Mouse (Mus musculus) kidney, adult 2 months (tissue): ENCODE results near the gene Cisd1. TPM values are rescaled to one million over a fixed set of nuclear protein-coding genes. Genes with fewer than 3 reads are reported as not detected.

Experiments used
- DNase-seq: peaks from one replicate; pipeline ENCODE4 v3.0.0; 2021
- H3K27ac ChIP-seq: fragments of 200-500 bp; 2 replicates; pipeline ENCODE4 v1.5.1; 2012; ENCODE audit warnings: low read depth, low read length, control low read depth, inconsistent platforms; ENCODE audit not compliant: insufficient read depth
- H3K27me3 ChIP-seq: fragments of 200-500 bp; replicated peaks from 2 replicates; pipeline ENCODE4 v1.6.1; 2012; ENCODE audit warnings: mild to moderate bottlenecking, moderate library complexity, low read length, inconsistent platforms; ENCODE audit not compliant: control insufficient read depth, insufficient read depth
- H3K36me3 ChIP-seq: fragments of 200-500 bp; 2 replicates; pipeline ENCODE4 v1.6.1; 2012; ENCODE audit warnings: mild to moderate bottlenecking, moderate library complexity, low read length, inconsistent platforms; ENCODE audit not compliant: control insufficient read depth, insufficient read depth
- H3K4me1 ChIP-seq: fragments of 200-500 bp; 2 replicates; pipeline ENCODE4 v1.6.1; 2011; ENCODE audit warnings: low read length; ENCODE audit not compliant: control insufficient read depth, insufficient read depth
- H3K4me3 ChIP-seq: fragments of 200-500 bp; 2 replicates; pipeline ENCODE4 v1.5.1; 2011; ENCODE audit warnings: mild to moderate bottlenecking, low read depth, low read length, control low read depth; ENCODE audit not compliant: insufficient read depth
- CTCF ChIP-seq: fragments of 200-500 bp; conservative IDR thresholded peaks from 2 replicates; pipeline ENCODE4 v1.5.1; 2011; ENCODE audit warnings: low read depth, mild to moderate bottlenecking, control low read depth, low read length, moderate library complexity, mixed read lengths; ENCODE audit not compliant: insufficient read depth, insufficient read length
- POLR2A ChIP-seq: fragments of 200-500 bp; IDR thresholded peaks from one replicate; pipeline ENCODE4 v1.6.1; 2011; ENCODE audit warnings: low read depth, low read length, control low read depth
- WGBS: fragments of 180-500 bp; shearing (Covaris S2); methylation state at CpG from one replicate; pipeline ENCODE4 v1.1.7; 2018; 5-methylcytosine and 5-hydroxymethylcytosine counted together
- polyA plus RNA-seq: library from polyadenylated mRNA; depleted of rRNA; stranded (reverse); fragments of >200 nt; gene quantifications from 2 replicates; pipeline ENCODE4 v1.2.3, GENCODE M21; 2012

Gene Cisd1
- polyA plus RNA-seq, 1 experiment = 319 TPM

DNA sequence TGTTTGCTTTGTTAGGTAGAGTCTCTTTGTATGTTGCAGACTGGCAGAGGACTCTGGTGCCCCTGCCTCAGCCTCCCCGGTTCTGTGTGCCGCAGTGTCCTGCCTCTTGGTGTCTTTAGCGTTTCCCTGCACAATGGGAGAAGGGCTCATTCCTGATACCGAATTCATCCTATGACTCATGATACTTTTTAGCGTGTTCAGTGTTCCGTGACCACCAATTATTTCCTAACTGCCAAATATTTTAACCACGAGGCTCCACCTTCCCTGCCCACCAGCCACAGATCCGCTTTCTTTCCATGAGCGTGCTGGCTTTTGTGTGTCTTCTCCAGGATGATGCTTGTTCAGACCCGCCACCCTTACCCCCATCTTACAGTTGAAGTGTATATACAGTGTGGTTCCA, 19.1 kb upstream of the Cisd1 start:
- Histone ChIP-seq H3K4me1 (peaks cover 6% of the 10 kb centered on the region; the same call in 1 of the 2 replicates), H3K27me3 (no peaks in the 10 kb centered on the region), H3K4me3 (no peak overlapping the region), H3K27ac (no peak overlapping the region), H3K36me3 (no peaks in the 10 kb centered on the region)
- 66% methylated on average over 10 of the region's 10 CpGs for WGBS
- no peak for TF ChIP-seq CTCF
- no peak for TF ChIP-seq POLR2A
- no peak for DNase-seq

DNA sequence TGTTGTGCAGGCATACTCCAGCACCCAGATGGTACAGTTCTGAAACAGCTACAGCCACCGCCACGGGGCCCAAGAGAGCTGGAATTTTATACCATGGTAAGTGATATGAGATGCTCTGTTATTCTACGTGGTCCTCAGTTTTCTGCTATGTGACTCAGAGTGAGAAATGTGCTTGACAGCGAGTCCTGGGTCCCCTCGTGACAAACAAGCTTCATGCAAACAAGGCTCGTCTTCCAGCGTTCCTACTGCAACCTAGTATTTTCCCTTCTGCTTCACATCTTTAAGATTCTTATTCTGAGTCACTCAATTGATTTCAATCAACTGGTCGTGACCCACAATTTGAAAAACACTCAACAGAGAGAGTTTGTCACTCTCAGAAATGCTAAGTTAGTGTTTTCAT, 18.7 kb upstream of the Cisd1 start:
- H3K27ac ChIP-seq = no peak overlapping the region
- WGBS = 65% methylated on average over 8 of the region's 8 CpGs
- TF ChIP-seq POLR2A = no peak
- no peak for TF ChIP-seq CTCF

GRCm38 (mm10) chr10:71361836-71362562, 17.2 kb upstream of the Cisd1 start:
- H3K4me3 ChIP-seq = peak overlapping the region; percentile 7; the same call in 1 of the 2 replicates
- H3K4me1 ChIP-seq = peaks cover 6% of the 10 kb centered on the region; the same call in 1 of the 2 replicates
- TF ChIP-seq CTCF (no peak), POLR2A (no peak)
- H3K27ac ChIP-seq = peak overlapping the region; percentile 18; the same call in 1 of the 2 replicates
- H3K27me3 ChIP-seq = no peaks in the 10 kb centered on the region
- peak; percentile 62 for DNase-seq
- WGBS = 30% methylated on average over 18 of the region's 18 CpGs
- H3K36me3 ChIP-seq = no peaks in the 10 kb centered on the region

More for the DNA sequence above, 18.7 kb upstream of the Cisd1 start:
- Histone ChIP-seq H3K4me3 (no peak overlapping the region), H3K4me1 (peaks cover 6% of the 10 kb centered on the region; the same call in 1 of the 2 replicates), H3K27me3 (no peaks in the 10 kb centered on the region), H3K36me3 (no peaks in the 10 kb centered on the region)
- no peak for DNase-seq

DNA sequence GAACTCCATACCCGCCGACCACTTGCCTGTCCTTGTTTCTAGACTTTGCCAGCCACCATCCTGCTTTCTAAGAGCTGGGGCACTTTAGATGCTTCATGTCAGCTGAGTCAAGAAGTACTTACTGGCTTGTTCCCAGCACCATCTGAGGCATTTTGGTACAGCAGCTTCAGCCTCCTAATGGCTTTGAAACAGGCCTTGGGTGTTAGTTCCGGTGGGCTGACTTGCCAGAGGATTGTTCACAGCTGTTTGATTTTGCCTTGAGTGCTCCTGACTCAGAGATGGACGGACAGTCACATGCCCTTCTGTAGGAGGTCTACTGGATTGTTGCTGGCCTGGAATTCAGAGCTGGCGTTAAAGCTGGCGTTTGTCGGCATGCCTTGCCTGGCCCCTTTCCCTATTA, 16.3 kb upstream of the Cisd1 start:
- no peak for DNase-seq
- no peak overlapping the region for H3K4me3 ChIP-seq

GRCm38 (mm10) chr10:71354947-71355346, 10.2 kb upstream of the Cisd1 start:
- no peak overlapping the region for H3K27ac ChIP-seq
- TF ChIP-seq CTCF (no peak), POLR2A (no peak)
- H3K4me1 ChIP-seq = peaks cover 4% of the 10 kb centered on the region; the same call in 1 of the 2 replicates
- no peaks in the 10 kb centered on the region for H3K27me3 ChIP-seq
- no peaks in the 10 kb centered on the region for H3K36me3 ChIP-seq
- H3K4me3 ChIP-seq = no peak overlapping the region
- whole genome bisulfite sequencing = 78% methylated on average over 12 of the region's 12 CpGs
- no peak for DNase-seq

More for the DNA sequence above, 16.3 kb upstream of the Cisd1 start:
- TF ChIP-seq CTCF (no peak), POLR2A (no peak)
- Histone ChIP-seq H3K4me1 (peaks cover 6% of the 10 kb centered on the region; the same call in 1 of the 2 replicates), H3K36me3 (no peaks in the 10 kb centered on the region), H3K27me3 (no peaks in the 10 kb centered on the region), H3K27ac (no peak overlapping the region)
- WGBS = 51% methylated on average over 7 of the region's 7 CpGs

DNA sequence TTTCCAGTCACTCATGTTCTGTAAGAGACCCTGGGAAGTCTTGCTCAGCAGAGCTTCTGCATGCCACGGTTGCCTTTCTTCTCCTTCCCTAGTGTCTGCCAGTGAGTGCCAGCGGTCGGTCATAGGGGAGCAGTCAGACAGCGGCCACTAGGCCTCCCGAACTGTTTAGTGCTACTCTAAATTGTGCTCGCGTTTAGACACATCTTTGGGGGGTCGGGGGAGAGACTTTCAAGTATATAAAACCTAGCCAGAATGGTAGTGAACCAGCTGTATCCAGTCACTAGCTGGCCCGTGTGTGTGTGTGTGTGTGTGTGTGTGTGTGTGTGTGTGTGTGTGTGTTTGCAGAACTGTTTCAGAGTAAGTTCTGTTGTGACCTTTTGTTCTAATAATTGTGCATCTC, 9.1 kb upstream of the Cisd1 start:
- Histone ChIP-seq H3K27ac (no peak overlapping the region), H3K4me3 (no peak overlapping the region), H3K36me3 (no peaks in the 10 kb centered on the region), H3K4me1 (peaks cover 8% of the 10 kb centered on the region), H3K27me3 (no peaks in the 10 kb centered on the region)
- no peak for DNase-seq
- no peak for TF ChIP-seq CTCF
- no peak for TF ChIP-seq POLR2A
- WGBS = 49% methylated on average over 9 of the region's 9 CpGs

DNA sequence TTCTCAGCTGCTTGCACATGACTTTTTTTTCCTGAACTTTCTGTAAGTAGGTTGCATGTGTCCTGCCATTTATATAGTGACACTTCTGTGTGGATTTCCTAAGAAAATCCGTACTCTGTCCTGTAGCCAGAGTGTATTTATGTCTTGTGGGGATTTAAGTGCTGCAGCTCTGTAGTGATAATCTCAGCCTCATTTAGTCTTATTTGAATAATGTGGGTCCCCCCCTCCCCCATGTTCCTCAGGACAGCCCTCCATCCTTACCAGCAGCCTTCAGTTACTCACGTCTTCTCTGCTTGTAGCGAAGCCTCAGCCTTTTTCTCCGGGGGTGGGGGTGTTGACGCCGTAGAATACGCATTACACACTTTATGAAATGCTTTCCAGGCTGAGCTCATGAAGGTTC, 6.5 kb upstream of the Cisd1 start:
- no peak for DNase-seq
- no peaks in the 10 kb centered on the region for H3K27me3 ChIP-seq
- WGBS = 92% methylated on average over 7 of the region's 7 CpGs
- no peaks in the 10 kb centered on the region for H3K36me3 ChIP-seq
- peaks cover 12% of the 10 kb centered on the region for H3K4me1 ChIP-seq
- TF ChIP-seq CTCF = no peak
- TF ChIP-seq POLR2A = no peak
- no peak overlapping the region for H3K4me3 ChIP-seq
- no peak overlapping the region for H3K27ac ChIP-seq

DNA sequence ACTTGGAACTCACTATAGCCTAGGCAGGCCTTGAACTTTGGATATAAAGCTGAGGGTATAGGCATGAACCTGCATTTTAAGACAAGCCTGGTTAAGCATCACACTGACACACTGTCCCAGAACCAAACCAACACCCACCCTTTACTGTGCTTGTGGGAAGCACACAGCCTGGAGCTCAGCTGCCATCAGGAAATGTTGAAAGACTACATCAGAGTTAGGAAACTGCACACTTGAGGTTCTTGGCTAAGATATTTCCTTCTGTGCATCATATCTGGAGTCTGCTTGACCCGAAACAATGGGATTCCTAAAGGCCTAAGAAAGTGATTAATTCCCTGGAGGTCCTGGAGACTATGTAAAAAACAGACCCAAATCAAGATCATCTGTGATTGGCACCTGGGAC, 4.5 kb upstream of the Cisd1 start:
- H3K36me3 ChIP-seq = no peaks in the 10 kb centered on the region
- TF ChIP-seq CTCF (no peak), POLR2A (no peak)
- H3K27me3 ChIP-seq = no peaks in the 10 kb centered on the region
- DNase-seq = no peak
- peaks cover 8% of the 10 kb centered on the region for H3K4me1 ChIP-seq
- H3K27ac ChIP-seq = no peak overlapping the region
- WGBS = 80% methylated on average over 1 of the region's 1 CpGs
- H3K4me3 ChIP-seq = peak overlapping the region; percentile 34; the same call in 1 of the 2 replicates
